21 mouse cellular contexts compared by ENCODE assay signal in the genomic region with DNA sequence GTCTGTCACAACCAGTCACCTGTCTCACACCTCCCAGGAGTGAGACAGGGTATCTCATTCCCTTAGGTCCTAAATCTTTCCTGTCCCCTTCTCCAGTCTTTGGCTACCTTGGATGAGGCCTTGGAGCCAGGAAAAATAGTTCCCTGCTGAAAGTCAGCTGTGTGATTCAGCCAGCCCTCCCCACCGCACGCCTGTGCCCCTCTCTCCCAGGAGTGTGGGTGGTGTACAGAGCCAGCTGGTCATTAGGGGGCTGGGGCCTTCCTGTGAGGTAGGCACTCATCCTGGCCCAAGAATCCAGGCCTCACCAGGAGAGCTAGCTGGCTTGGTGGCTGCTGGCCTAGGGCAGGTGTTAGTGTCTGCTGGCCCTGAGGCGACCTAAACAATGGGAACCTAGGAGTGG. TPM values are rescaled to one million over a fixed set of nuclear protein-coding genes. Genes with fewer than 3 reads are reported as not detected.
DNase-seq lines count a peak whose midpoint lies in the region; ATAC-seq and TF ChIP-seq lines count a peak whose summit lies in the region.
"Had no signal": no experiment of that assay in that cellular context is flagged by ENCODE, and none has a peak within 500 bp of the region (broad histone marks: within the 10 kb centered on the region; RNA-seq: fewer than 3 reads in every experiment).

No protein-coding gene starts in this region.

- peak overlapping the region; percentile 6 for H3K4me3 ChIP-seq in gastrocnemius, adult 2 months
- no peak overlapping the region for H3K4me3 ChIP-seq in layer of hippocampus, adult 2 months
- H3K4me3 ChIP-seq in bone marrow, adult 2 months (replicated peaks; ENCODE audit: control insufficient read depth, low read depth, low read length) = no peak overlapping the region
- H3K4me3 ChIP-seq in small intestine, adult 2 months (ENCODE audit: low read depth, low read length) = no peak overlapping the region
- no peak overlapping the region for H3K4me3 ChIP-seq in hindbrain, embryonic 11.5 days (ENCODE audit: low read depth, low read length)
- no peak overlapping the region for H3K4me3 ChIP-seq in liver, postnatal 0 days (ENCODE audit: low read depth, low read length)
- H3K4me3 ChIP-seq: hindbrain, embryonic 15.5 days; limb, embryonic 12.5 days; midbrain, embryonic 15.5 days; neural tube, embryonic 13.5 days had no signal

- H3K27ac ChIP-seq in gastrocnemius, adult 2 months = peak overlapping the region; percentile 80
- H3K27ac ChIP-seq in layer of hippocampus, adult 2 months = peak overlapping the region; percentile 73
- peak overlapping the region; percentile 78 for H3K27ac ChIP-seq in bone marrow, adult 2 months (ENCODE audit: control insufficient read depth, insufficient read depth, low read depth, low read length, poor library complexity)
- peak overlapping the region; percentile 50; the same call in 1 of the 2 replicates for H3K27ac ChIP-seq in small intestine, adult 2 months (ENCODE audit: insufficient read depth, low read depth, low read length)
- no peak overlapping the region for H3K27ac ChIP-seq in hindbrain, embryonic 11.5 days (ENCODE audit: low read depth, low read length)
- H3K27ac ChIP-seq in liver, postnatal 0 days (ENCODE audit: low read depth) = no peak overlapping the region
- H3K27ac ChIP-seq: hindbrain, embryonic 15.5 days; limb, embryonic 12.5 days; macrophage; midbrain, embryonic 15.5 days; neural tube, embryonic 13.5 days had no signal

- TF ChIP-seq POLR2A in bone marrow, adult 2 months (IDR thresholded peaks at IDR 0.05; ENCODE audit: borderline replicate concordance, control insufficient read depth, low read depth, low read length) = no peak
- TF ChIP-seq POLR2A in small intestine, adult 2 months (IDR thresholded peaks at IDR 0.05; ENCODE audit: low read depth, low read length) = no peak

- peaks cover 15% of the 10 kb centered on the region for H3K4me1 ChIP-seq in bone marrow, adult 2 months (ENCODE audit: control insufficient read depth, insufficient read depth, low read length)
- H3K4me1 ChIP-seq in small intestine, adult 2 months (ENCODE audit: control insufficient read depth, insufficient read depth, insufficient read length, low read length) = peaks cover 28% of the 10 kb centered on the region
- H3K4me1 ChIP-seq in hindbrain, embryonic 11.5 days (replicated peaks; ENCODE audit: control insufficient read depth, insufficient read depth, low read length) = no peaks in the 10 kb centered on the region
- H3K4me1 ChIP-seq in liver, postnatal 0 days (ENCODE audit: insufficient read depth) = peaks cover 12% of the 10 kb centered on the region
- H3K4me1 ChIP-seq: midbrain, embryonic 15.5 days had no signal

- peaks cover 34% of the 10 kb centered on the region for H3K36me3 ChIP-seq in small intestine, adult 2 months (ENCODE audit: control insufficient read depth, insufficient read depth, low read length)
- H3K36me3 ChIP-seq in hindbrain, embryonic 11.5 days (ENCODE audit: control insufficient read depth, insufficient read depth, low read length) = peaks cover 7% of the 10 kb centered on the region; the same call in 1 of the 2 replicates
- H3K36me3 ChIP-seq in liver, postnatal 0 days (replicated peaks; ENCODE audit: insufficient read depth, low read length) = peaks cover 55% of the 10 kb centered on the region

- TF ChIP-seq CTCF in gastrocnemius, adult 2 months (IDR thresholded peaks at IDR 0.05) = no peak
- no peak for TF ChIP-seq CTCF in layer of hippocampus, adult 2 months (conservative IDR thresholded peaks at IDR 0.05)
- TF ChIP-seq CTCF in bone marrow, adult 2 months (IDR thresholded peaks at IDR 0.05; ENCODE audit: control insufficient read depth, insufficient read depth, low read length) = no peak
- TF ChIP-seq CTCF in small intestine, adult 2 months (IDR thresholded peaks at IDR 0.05; ENCODE audit: extremely low read depth, insufficient read length, insufficient replicate concordance, low read depth, low read length) = no peak
- no peak for TF ChIP-seq CTCF in liver, postnatal 0 days (IDR thresholded peaks at IDR 0.05; ENCODE audit: low read depth)

- no peak for TF ChIP-seq EP300 in liver, postnatal 0 days (IDR thresholded peaks at IDR 0.05; ENCODE audit: low read depth)

- intact Hi-C loops in gastrocnemius, adult 2 months (cut with DNase I) = no loop called here
- intact Hi-C loops in gastrocnemius, postnatal 14 days (cut with DNase I; ENCODE audit: low total_unique reads) = no loop called here

- H3K27me3 ChIP-seq in small intestine, adult 2 months (ENCODE audit: control insufficient read depth, insufficient read depth, low read length) = no peaks in the 10 kb centered on the region
- no peaks in the 10 kb centered on the region for H3K27me3 ChIP-seq in hindbrain, embryonic 11.5 days (ENCODE audit: control insufficient read depth, insufficient read depth, low read length)
- no peaks in the 10 kb centered on the region for H3K27me3 ChIP-seq in liver, postnatal 0 days (ENCODE audit: insufficient read depth, low read length)
- H3K27me3 ChIP-seq: hindbrain, embryonic 15.5 days; limb, embryonic 12.5 days; midbrain, embryonic 15.5 days; neural tube, embryonic 13.5 days had no signal

- no peak overlapping the region for H3K4me2 ChIP-seq in hindbrain, embryonic 11.5 days (replicated peaks; ENCODE audit: low read depth, low read length)
- H3K4me2 ChIP-seq in liver, postnatal 0 days (ENCODE audit: low read depth, low read length) = no peak overlapping the region
- H3K4me2 ChIP-seq: heart, embryonic 11.5 days; hindbrain, embryonic 15.5 days; limb, embryonic 12.5 days; midbrain, embryonic 15.5 days; neural tube, embryonic 13.5 days had no signal

- no peak overlapping the region for H3K9ac ChIP-seq in hindbrain, embryonic 11.5 days (ENCODE audit: low read depth, low read length)
- no peak overlapping the region for H3K9ac ChIP-seq in liver, postnatal 0 days (replicated peaks)
- H3K9ac ChIP-seq: hindbrain, embryonic 15.5 days; midbrain, embryonic 15.5 days; neural tube, embryonic 13.5 days had no signal

- H3K9me3 ChIP-seq in hindbrain, embryonic 11.5 days (ENCODE audit: control insufficient read depth, low read length) = no peaks in the 10 kb centered on the region
- no peaks in the 10 kb centered on the region for H3K9me3 ChIP-seq in liver, postnatal 0 days (ENCODE audit: low read length)
- H3K9me3 ChIP-seq: hindbrain, embryonic 15.5 days; limb, embryonic 12.5 days; midbrain, embryonic 15.5 days; neural tube, embryonic 13.5 days had no signal

- ATAC-seq in hindbrain, embryonic 11.5 days (ENCODE audit: low FRiP score) = no peak
- ATAC-seq in liver, postnatal 0 days = no peak
- ATAC-seq: forebrain, embryonic 14.5 days; midbrain, embryonic 15.5 days had no signal

- 71% methylated on average over 3 of the region's 3 CpGs for WGBS in bone marrow, adult 2 months
- 87% methylated on average over 3 of the region's 3 CpGs for WGBS in small intestine, adult 2 months
- 93% methylated on average over 3 of the region's 3 CpGs for WGBS in hindbrain, embryonic 11.5 days
- WGBS in liver, postnatal 0 days (ENCODE audit: insufficient replicate concordance) = 71% methylated on average over 3 of the region's 3 CpGs

- no peak for DNase-seq in gastrocnemius, adult 2 months
- no peak for DNase-seq in gastrocnemius, postnatal 14 days
- no peak for DNase-seq in layer of hippocampus, adult 2 months (ENCODE audit: low spot score in 2 of 2)
- DNase-seq in layer of hippocampus, postnatal 36 days = no peak
- DNase-seq in hindbrain, embryonic 11.5 days (ENCODE audit: low spot score) = no peak
- no peak for DNase-seq in liver, postnatal 0 days
- DNase-seq: gastrocnemius, postnatal 10 days; kidney, postnatal 14 days; lung, adult 2 months; thymus, postnatal 14 days had no signal

RNA-seq across cellular contexts. Expression of a gene that starts 12.2 kb away (rescaled TPM):
- 1 to 10 TPM; 1.1 to 1.4 TPM for total RNA-seq in gastrocnemius, adult 2 months (2021)
- total RNA-seq in gastrocnemius, postnatal 14 days (2021) = 1 to 10 TPM in 1 of 2 experiments, under 1 TPM in 1; 0.59 to 1.7 TPM
- 10 to 100 TPM in 1 of 2 experiments, 1 to 10 TPM in 1; 8.7 to 10.9 TPM for total RNA-seq in layer of hippocampus, adult 2 months (2021)
- total RNA-seq in layer of hippocampus, postnatal 36 days (2021) = 10 to 100 TPM in 1 of 2 experiments, 1 to 10 TPM in 1; 9.2 to 11.1 TPM
- 2.5 TPM in 1 of 2 replicates, not detected in the other for polyA plus RNA-seq in bone marrow, adult 2 months (2011; ENCODE audit: insufficient read depth, insufficient read length, low replicate concordance, missing spikeins)
- 3.1 and 6.1 TPM in 2 replicates for polyA plus RNA-seq in small intestine, adult 2 months (2012; rRNA removed)
- 0.06 and 0.07 TPM in 2 replicates for polyA plus RNA-seq in hindbrain, embryonic 11.5 days (2014; fragmentation: Nextera tagmentation; extraction: Ambion mirVana)
- 0.14 and 0.18 TPM in 2 replicates for polyA plus RNA-seq in liver, postnatal 0 days (2015; fragmentation: Nextera tagmentation; extraction: Ambion mirVana)
- polyA plus RNA-seq: heart, embryonic 11.5 days; limb, embryonic 12.5 days had no signal

RNA-seq across cellular contexts. Expression of a gene that starts 13.5 kb away (rescaled TPM):
- 10 to 100 TPM; 27.8 to 34.5 TPM for total RNA-seq in gastrocnemius, adult 2 months (2021)
- total RNA-seq in gastrocnemius, postnatal 14 days (2021) = 10 to 100 TPM; 11.0 to 14.3 TPM
- 10 to 100 TPM; 21.5 to 22.2 TPM for total RNA-seq in layer of hippocampus, adult 2 months (2021)
- total RNA-seq in layer of hippocampus, postnatal 36 days (2021) = 10 to 100 TPM; 16.8 to 21.9 TPM
- polyA plus RNA-seq in bone marrow, adult 2 months (2011; ENCODE audit: insufficient read depth, insufficient read length, low replicate concordance, missing spikeins) = 15.4 and 23.0 TPM in 2 replicates
- polyA plus RNA-seq in small intestine, adult 2 months (2012; rRNA removed) = 2.4 and 3.8 TPM in 2 replicates
- 4.2 and 5.6 TPM in 2 replicates for polyA plus RNA-seq in hindbrain, embryonic 11.5 days (2014; fragmentation: Nextera tagmentation; extraction: Ambion mirVana)
- 19.3 and 23.2 TPM in 2 replicates for polyA plus RNA-seq in liver, postnatal 0 days (2015; fragmentation: Nextera tagmentation; extraction: Ambion mirVana)

RNA-seq across cellular contexts. Expression of a gene that starts 15.0 kb away (rescaled TPM):
- total RNA-seq in gastrocnemius, adult 2 months (2021) = 10 to 100 TPM; 19.6 to 37.9 TPM
- total RNA-seq in gastrocnemius, postnatal 14 days (2021) = 10 to 100 TPM; 19.3 to 30.1 TPM
- total RNA-seq in layer of hippocampus, adult 2 months (2021) = 10 to 100 TPM; 56.8 to 59.3 TPM
- total RNA-seq in layer of hippocampus, postnatal 36 days (2021) = 10 to 100 TPM; 52.4 to 57.5 TPM
- 7.1 and 11.5 TPM in 2 replicates for polyA plus RNA-seq in bone marrow, adult 2 months (2011; ENCODE audit: insufficient read depth, insufficient read length, low replicate concordance, missing spikeins)
- 17.9 and 27.4 TPM in 2 replicates for polyA plus RNA-seq in small intestine, adult 2 months (2012; rRNA removed)
- polyA plus RNA-seq in hindbrain, embryonic 11.5 days (2014; fragmentation: Nextera tagmentation; extraction: Ambion mirVana) = 47.6 and 55.9 TPM in 2 replicates
- 18.6 and 20.3 TPM in 2 replicates for polyA plus RNA-seq in liver, postnatal 0 days (2015; fragmentation: Nextera tagmentation; extraction: Ambion mirVana)

RNA-seq across cellular contexts. Expression of a gene that starts 28.3 kb away (rescaled TPM):
- total RNA-seq in gastrocnemius, adult 2 months (2021) = 1 to 10 TPM in 1 of 2 experiments, not detected in 1; 1.8 TPM
- under 1 TPM in 1 of 2 experiments, not detected in 1; 0.90 TPM for total RNA-seq in gastrocnemius, postnatal 14 days (2021)
- total RNA-seq in layer of hippocampus, adult 2 months (2021) = not detected
- total RNA-seq in layer of hippocampus, postnatal 36 days (2021) = not detected
- 8.7 TPM in 1 of 2 replicates, not detected in the other for polyA plus RNA-seq in bone marrow, adult 2 months (2011; ENCODE audit: insufficient read depth, insufficient read length, low replicate concordance, missing spikeins)
- polyA plus RNA-seq in small intestine, adult 2 months (2012; rRNA removed) = not detected in 2 replicates
- polyA plus RNA-seq in hindbrain, embryonic 11.5 days (2014; fragmentation: Nextera tagmentation; extraction: Ambion mirVana) = not detected in 2 replicates
- not detected in 2 replicates for polyA plus RNA-seq in liver, postnatal 0 days (2015; fragmentation: Nextera tagmentation; extraction: Ambion mirVana)
- total RNA-seq: gastrocnemius, postnatal 10 days; layer of hippocampus, postnatal 25 days had no signal
- polyA plus RNA-seq: embryonic facial prominence, embryonic 14.5 days; forebrain, embryonic 14.5 days; heart, embryonic 11.5 days; hindbrain, embryonic 15.5 days; limb, embryonic 12.5 days; lung, adult 2 months; midbrain, embryonic 15.5 days; neural tube, embryonic 13.5 days had no signal

RNA-seq across cellular contexts. Expression of a gene that starts 33.6 kb away (rescaled TPM):
- 10 to 100 TPM; 20.2 to 21.0 TPM for total RNA-seq in gastrocnemius, adult 2 months (2021)
- 10 to 100 TPM; 18.8 to 18.9 TPM for total RNA-seq in gastrocnemius, postnatal 14 days (2021)
- total RNA-seq in layer of hippocampus, adult 2 months (2021) = 10 to 100 TPM; 22.1 to 22.2 TPM
- 10 to 100 TPM; 20.9 to 22.2 TPM for total RNA-seq in layer of hippocampus, postnatal 36 days (2021)
- 4.6 and 8.1 TPM in 2 replicates for polyA plus RNA-seq in bone marrow, adult 2 months (2011; ENCODE audit: insufficient read depth, insufficient read length, low replicate concordance, missing spikeins)
- polyA plus RNA-seq in small intestine, adult 2 months (2012; rRNA removed) = 14.1 and 14.8 TPM in 2 replicates
- 24.0 and 24.1 TPM in 2 replicates for polyA plus RNA-seq in hindbrain, embryonic 11.5 days (2014; fragmentation: Nextera tagmentation; extraction: Ambion mirVana)
- polyA plus RNA-seq in liver, postnatal 0 days (2015; fragmentation: Nextera tagmentation; extraction: Ambion mirVana) = 14.0 and 14.1 TPM in 2 replicates

Comparison
In these comparisons a context has a peak if more than half of its experiments do, and no peak if none do; other contexts are left out.
1. H3K27ac ChIP-seq: peak in gastrocnemius, adult 2 months (single experiment), layer of hippocampus, adult 2 months (single experiment), bone marrow, adult 2 months (single experiment) and small intestine, adult 2 months (single experiment); none in hindbrain, embryonic 11.5 days (single experiment) and liver, postnatal 0 days (single experiment).